Mouse (Mus musculus) left cerebral cortex, postnatal 25 days (tissue): ENCODE results near the gene Mad1l1. TPM values are rescaled to one million over a fixed set of nuclear protein-coding genes. Genes with fewer than 3 reads are reported as not detected.

Source experiments
- DNase-seq, 2 experiments: peaks; one replicate each; pipeline ENCODE4 v3.0.0; 2022; ENCODE audit warnings: low spot score in 2 of 2, mixed read lengths in 1 of 2
- intact Hi-C: fragments of 180-260 bp; cut with DNase I; formaldehyde crosslinking; loops from one replicate; pipeline ENCODE4 v1.15.1; 2025
- total RNA-seq, 2 experiments: library from RNA; stranded (reverse); gene quantifications; 2 replicates each; pipeline ENCODE4 v1.2.3; 2021

The Mad1l1 gene
- total RNA-seq, 2 experiments from 2014 or later = 15.1 to 19.0 TPM

DNA sequence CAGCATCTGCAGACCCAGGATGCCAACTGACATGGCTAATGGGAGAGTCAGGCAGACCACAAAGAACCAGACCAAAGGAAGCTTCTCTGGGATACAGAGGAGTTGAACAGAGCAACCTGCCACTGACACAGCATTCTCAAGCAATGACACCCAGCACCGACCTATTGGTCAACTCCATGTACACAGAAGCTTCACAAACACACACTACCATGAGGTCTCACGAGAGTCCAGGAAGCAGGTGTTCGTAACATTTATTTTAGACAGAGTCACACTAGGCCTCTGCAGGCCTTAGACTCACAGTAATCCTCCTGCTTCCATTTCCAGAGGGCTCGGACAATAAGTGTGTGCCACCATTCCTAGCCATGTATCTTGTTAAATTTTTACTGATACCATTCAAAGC lies 162.3 kb downstream of the Mad1l1 start:
- DNase-seq = no peak
- intact Hi-C loops = no loop called here

- intact Hi-C loops = no loop called here
- DNase-seq = no peak
Observed at GRCm38 (mm10) chr5:140157886-140158627, 163.3 kb downstream of the Mad1l1 start.

DNA sequence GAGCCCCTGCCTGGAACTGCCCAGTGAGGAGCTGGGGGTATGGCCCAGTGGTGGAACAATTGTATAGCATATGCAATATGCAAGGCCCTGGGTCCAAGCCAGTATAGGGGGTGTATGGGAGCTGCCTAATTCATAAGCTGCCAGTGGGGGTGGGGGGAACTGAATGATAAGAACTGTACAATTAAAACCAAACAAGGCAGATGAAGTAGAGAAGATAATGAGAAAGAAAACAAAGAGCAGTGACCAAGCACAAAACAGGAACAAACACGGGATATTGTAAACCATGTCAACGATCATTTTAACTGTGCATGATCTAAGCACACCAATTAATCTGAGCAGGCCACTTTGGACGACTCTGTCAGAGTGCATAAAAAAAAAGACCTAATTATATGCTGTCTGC lies 167.2 kb downstream of the Mad1l1 start:
- intact Hi-C loops = no loop called here

DNA sequence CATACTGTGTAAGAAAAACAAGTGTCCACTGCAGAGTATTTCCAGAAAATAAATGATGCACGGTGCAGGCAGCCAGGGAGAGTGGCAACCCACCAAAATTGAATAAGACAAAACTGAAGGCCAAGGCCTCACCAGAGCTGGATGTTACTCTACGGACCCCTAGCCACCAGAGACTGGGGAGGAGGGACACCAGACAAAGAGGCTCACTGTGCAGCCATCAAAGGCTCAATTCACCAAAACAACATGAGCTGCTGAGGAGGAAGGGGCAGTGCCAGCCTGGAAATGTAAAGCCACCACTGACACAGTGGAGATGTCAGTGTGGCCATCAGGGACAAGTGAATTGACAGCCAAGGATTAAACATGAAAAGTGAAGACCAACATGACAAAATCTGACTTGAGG lies 169.5 kb downstream of the Mad1l1 start:
- DNase-seq = peak; percentile 14 to 40
- intact Hi-C loops = no loop called here

More for the DNA sequence above, 167.2 kb downstream of the Mad1l1 start:
- DNase-seq = no peak

- intact Hi-C loops = no loop called here
- DNase-seq = no peak
Observed at GRCm38 (mm10) chr5:140151180-140151579, 170.2 kb downstream of the Mad1l1 start.

GRCm38 (mm10) chr5:140150694-140151093 lies 170.7 kb downstream of the Mad1l1 start:
- intact Hi-C loops = no loop called here
- no peak for DNase-seq

DNA sequence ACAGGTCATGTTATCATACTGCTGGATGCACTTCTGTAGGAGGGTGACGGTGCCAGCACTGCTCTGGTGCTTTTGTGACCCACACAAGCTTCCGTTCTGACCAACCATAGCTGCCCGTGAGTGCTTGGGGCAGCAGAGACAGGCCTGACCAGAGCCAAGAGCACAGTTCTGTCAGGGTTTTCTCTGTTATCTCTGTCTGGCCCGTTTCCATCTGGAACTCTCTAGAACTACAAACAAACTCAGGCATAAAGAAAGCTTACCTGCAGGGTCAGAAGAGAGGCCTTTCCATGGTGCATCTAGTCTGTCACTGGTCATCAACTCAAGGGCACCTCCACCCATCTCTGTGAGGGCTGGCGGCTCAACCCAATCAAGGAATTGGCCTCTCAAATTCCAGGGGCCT lies 171.2 kb downstream of the Mad1l1 start:
- no peak for DNase-seq
- intact Hi-C loops = no loop called here

- peak; percentile 32 to 79 for DNase-seq
- intact Hi-C loops = no loop called here
Observed at GRCm38 (mm10) chr5:140149298-140149697, 172.1 kb downstream of the Mad1l1 start.

DNA sequence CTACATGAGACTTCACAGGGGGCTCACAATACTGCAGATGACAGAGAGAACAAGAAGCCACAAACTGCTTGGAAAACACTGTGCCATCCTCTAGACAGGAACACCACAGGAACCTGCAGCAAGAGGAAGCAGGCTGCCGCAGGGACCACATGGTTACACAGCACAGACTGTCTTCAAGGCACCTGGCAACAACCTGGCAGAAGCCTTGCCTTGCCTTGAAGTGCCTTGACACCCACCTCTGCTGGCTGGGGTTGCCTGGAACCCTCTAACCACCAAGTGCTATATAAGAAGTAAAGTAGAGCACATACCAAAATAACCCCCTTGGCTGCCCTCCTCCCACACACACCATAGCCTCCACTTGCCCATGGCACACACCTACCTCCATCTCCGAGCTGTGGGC lies 177.8 kb downstream of the Mad1l1 start:
- intact Hi-C loops = no loop called here

GRCm38 (mm10) chr5:140141336-140141735 lies 180.0 kb downstream of the Mad1l1 start:
- intact Hi-C loops = loop anchor here (2.0 kb wide), 2 partner anchors 235 to 303 kb away; partner anchors contain the start of gene Elfn1
- DNase-seq = no peak

More for the DNA sequence above, 177.8 kb downstream of the Mad1l1 start:
- no peak for DNase-seq

DNA sequence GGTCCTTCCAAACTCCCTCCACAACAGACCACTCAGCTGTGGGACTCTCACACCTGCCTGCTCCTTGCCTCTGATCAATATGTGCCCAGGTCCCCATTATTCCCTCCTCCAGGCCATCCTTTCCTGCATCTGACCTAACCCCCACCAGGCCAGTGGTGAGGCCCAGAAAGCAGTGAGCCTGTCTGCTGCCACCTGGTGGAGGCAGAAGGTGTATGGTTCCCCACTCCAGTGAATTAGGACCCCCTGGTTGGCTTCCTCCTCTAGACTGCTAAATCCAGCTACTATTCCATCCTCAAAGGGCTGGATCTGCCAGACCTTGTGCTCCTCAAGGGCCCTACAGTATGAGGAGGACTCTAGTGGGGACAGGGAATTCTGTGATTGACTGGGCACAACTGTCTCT lies 181.1 kb downstream of the Mad1l1 start:
- peak; percentile 43 to 68 for DNase-seq
- intact Hi-C loops = loop anchor here (2.0 kb wide), 2 partner anchors 233 to 301 kb away; partner anchors contain the start of gene Elfn1

- intact Hi-C loops = no loop called here
- peak in 1 of 2 experiments; percentile 34 for DNase-seq
Observed at GRCm38 (mm10) chr5:140135734-140136625, 185.4 kb downstream of the Mad1l1 start.

DNA sequence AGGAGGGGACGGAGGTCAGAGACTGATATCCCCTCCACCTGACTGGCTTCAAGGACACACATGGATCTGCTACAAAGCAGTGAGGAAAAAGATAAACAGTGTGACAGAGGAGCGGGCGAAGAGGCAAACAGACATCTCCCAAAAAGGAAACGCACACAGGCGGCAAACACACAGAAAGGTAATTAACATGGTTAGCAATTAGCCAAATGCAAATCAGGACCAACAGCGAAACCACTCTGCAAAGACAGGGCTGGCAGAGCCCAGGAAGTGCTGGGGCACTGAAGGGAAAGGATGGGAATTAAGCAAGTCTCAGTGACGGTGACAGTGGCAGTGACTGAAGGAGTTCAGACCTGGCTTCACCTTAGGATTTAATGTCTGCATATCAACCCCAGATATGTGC lies 187.3 kb downstream of the Mad1l1 start:
- intact Hi-C loops = no loop called here
- no peak for DNase-seq

DNA sequence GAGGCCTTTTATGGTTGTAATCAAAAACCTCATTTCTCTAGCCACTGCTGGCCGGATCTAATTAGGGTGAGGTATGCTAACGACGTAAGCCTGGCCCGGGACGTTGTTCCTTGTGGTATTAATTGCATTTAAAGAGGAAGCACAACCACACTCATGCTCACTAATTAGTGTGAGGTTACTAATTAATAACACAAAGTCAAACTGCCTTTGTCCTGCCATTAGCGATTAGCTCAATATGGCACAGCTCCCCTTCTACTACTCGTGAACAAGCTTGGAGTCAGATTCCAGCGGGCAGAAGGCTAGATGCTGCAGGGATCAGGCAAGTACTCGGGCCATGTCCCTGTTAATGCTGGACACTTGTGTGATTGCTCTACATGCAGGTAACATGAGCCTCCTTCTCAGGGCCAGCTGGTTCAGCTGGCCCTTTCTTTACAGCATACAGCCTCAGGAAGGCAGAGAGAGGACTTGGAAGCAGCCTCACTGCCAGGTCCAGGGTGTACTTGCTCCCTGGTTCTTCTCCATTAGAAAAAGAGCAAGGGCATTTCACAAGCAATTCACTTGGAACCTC lies 192.9 kb downstream of the Mad1l1 start:
- DNase-seq = no peak
- intact Hi-C loops = no loop called here

DNA sequence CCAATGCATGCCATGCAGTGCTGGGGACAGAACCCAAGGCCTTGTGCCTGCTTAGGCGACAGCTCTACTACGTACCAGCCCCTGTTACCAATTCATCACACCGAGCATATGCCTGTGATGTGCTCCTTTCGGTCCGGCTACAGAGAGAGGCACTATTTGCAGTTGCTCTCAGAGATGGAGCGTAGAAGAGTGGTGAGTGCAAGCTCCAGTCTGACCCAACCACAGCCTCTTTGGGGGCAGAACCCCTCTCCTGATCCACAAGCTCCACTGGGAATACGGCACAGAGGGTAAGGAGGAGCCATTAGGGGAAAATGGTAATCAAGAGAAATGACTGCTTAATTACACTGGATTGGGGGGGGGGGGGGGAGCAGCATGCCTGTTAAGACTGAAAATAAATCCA lies 193.4 kb downstream of the Mad1l1 start:
- intact Hi-C loops = no loop called here

GRCm38 (mm10) chr5:140124626-140125025 lies 196.7 kb downstream of the Mad1l1 start:
- peak in 1 of 2 experiments; percentile 31 for DNase-seq
- intact Hi-C loops = no loop called here

More for the DNA sequence above, 193.4 kb downstream of the Mad1l1 start:
- no peak for DNase-seq

- no peak for DNase-seq
- intact Hi-C loops = no loop called here
Observed at GRCm38 (mm10) chr5:140123640-140124366, 197.5 kb downstream of the Mad1l1 start.

DNA sequence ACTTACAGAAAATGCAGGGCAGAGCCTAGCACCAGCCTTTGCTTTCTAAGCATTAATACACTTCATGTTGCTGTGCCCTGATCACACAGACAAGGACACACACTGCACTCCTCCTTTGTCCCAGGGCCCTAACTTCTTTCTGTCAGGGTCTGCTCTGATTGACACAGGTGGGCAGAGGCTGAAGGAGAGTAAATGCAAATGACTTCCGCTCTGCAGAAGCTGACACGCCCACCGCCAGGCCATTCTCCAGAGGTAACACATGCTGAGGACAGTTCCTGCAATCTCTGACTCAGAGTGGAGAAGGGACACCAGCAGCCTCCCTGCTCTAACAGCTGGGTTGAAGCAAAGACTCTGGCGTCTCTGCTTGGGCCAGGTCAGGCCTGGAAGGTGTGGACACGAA lies 198.2 kb downstream of the Mad1l1 start:
- intact Hi-C loops = no loop called here
- DNase-seq = no peak

DNA sequence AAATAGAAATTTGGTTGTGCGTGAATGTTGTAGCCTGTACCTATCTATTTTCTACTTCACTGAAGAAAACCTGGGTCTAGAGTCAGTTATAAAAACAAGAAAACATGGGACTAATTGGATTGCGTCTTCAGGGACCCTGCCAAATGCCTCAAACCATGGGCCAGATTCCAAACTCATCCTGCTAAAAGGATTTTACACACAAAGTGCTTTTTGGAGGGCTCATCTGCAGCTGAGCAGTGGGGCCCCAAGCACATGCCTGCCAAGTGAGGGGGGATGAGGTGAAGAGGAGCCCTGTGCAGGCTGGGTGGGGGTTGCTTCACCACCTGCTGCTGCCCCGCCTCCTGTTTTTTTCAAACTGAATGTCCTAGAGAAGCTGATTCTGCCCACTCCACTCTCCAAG lies 199.4 kb downstream of the Mad1l1 start:
- intact Hi-C loops = no loop called here
- DNase-seq = no peak

DNA sequence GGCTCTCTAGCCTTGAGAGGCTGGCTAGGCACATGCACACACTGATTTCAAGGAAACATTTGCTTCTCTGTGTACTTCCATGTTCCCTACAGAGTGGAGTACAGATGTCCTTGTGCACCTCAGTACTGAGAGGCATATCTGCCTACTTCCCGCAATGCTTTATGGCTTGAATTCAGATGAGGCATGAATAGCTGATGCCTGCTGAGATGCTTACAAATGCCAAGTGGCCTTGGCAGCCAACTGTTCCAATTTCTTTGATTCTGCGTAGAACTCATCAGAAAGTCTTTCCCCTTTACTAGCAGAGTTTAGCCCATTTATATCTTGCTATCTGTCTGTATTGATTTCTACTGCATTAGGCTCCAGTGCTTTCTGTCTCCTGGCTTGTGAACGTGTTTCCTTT lies 202.4 kb downstream of the Mad1l1 start:
- DNase-seq = no peak
- intact Hi-C loops = no loop called here
